ENCODE assay signal across 9 mouse cellular contexts in genomic region chr12:112721424-112722239, GRCm38 (mm10). TPM values are rescaled to one million over a fixed set of nuclear protein-coding genes. Genes with fewer than 3 reads are reported as not detected.
DNase-seq lines count a peak whose midpoint lies in the region; ATAC-seq lines count a peak whose summit lies in the region.
"Had no signal": no experiment of that assay in that cellular context is flagged by ENCODE, and none has a peak within 500 bp of the region (broad histone marks: within the 10 kb centered on the region; RNA-seq: fewer than 3 reads in every experiment).

No protein-coding gene starts in this region.

- peak overlapping the region; percentile 99 for H3K4me2 ChIP-seq in forebrain, embryonic 12.5 days
- H3K4me2 ChIP-seq in intestine, embryonic 14.5 days (ENCODE audit: low read length) = peak overlapping the region; percentile 91
- peak overlapping the region; percentile 75 for H3K4me2 ChIP-seq in liver, embryonic 15.5 days
- peak overlapping the region; percentile 93 for H3K4me2 ChIP-seq in neural tube, embryonic 13.5 days

- H3K4me3 ChIP-seq in forebrain, embryonic 12.5 days (replicated peaks) = peak overlapping the region; percentile 91
- peak overlapping the region; percentile 71 for H3K4me3 ChIP-seq in intestine, embryonic 14.5 days (ENCODE audit: low read depth, low read length)
- H3K4me3 ChIP-seq in liver, embryonic 15.5 days (replicated peaks) = peak overlapping the region; percentile 61
- H3K4me3 ChIP-seq in neural tube, embryonic 13.5 days = peak overlapping the region; percentile 91

- peak; percentile 46 for DNase-seq in gastrocnemius, postnatal 10 days
- no peak for DNase-seq in gastrocnemius, adult 18-20 months (ENCODE audit: low spot score)
- DNase-seq in adrenal gland, postnatal 36 days = peak; percentile 68 to 79
- DNase-seq in intestine, embryonic 14.5 days (ENCODE audit: low spot score) = peak; percentile 90
- peak; percentile 63 to 71 for DNase-seq in urinary bladder, postnatal 36 days (ENCODE audit: low spot score in 2 of 2)

- ATAC-seq in forebrain, embryonic 12.5 days (ENCODE audit: low FRiP score) = peak; percentile 69
- ATAC-seq in intestine, embryonic 14.5 days (replicated peaks; ENCODE audit: low FRiP score, low TSS enrichment, low read depth) = peak; percentile 71
- peak; percentile 69 for ATAC-seq in liver, embryonic 15.5 days (ENCODE audit: insufficient read depth)
- ATAC-seq in neural tube, embryonic 13.5 days (ENCODE audit: low read depth) = peak; percentile 51

- H3K9ac ChIP-seq in forebrain, embryonic 12.5 days = peak overlapping the region; percentile 88
- H3K9ac ChIP-seq in intestine, embryonic 14.5 days (ENCODE audit: low read length) = peak overlapping the region; percentile 74
- no peak overlapping the region for H3K9ac ChIP-seq in liver, embryonic 15.5 days
- H3K9ac ChIP-seq in neural tube, embryonic 13.5 days = peak overlapping the region; percentile 90

- no peaks in the 10 kb centered on the region for H3K36me3 ChIP-seq in forebrain, embryonic 12.5 days (replicated peaks)
- H3K36me3 ChIP-seq in intestine, embryonic 14.5 days (ENCODE audit: control insufficient read depth, insufficient read depth, low read length) = peaks cover 9% of the 10 kb centered on the region; the same call in 1 of the 2 replicates
- no peaks in the 10 kb centered on the region for H3K36me3 ChIP-seq in liver, embryonic 15.5 days (replicated peaks)
- no peaks in the 10 kb centered on the region for H3K36me3 ChIP-seq in neural tube, embryonic 13.5 days
- H3K36me3 ChIP-seq: G1E had no signal

- H3K27me3 ChIP-seq in forebrain, embryonic 12.5 days = peaks cover 37% of the 10 kb centered on the region
- 0 out of 2 replicates have a peak, but pooled peaks cover 6% of the 10 kb centered on the region for H3K27me3 ChIP-seq in intestine, embryonic 14.5 days (replicated peaks; ENCODE audit: control insufficient read depth, insufficient read depth, low read length)
- peaks cover 50% of the 10 kb centered on the region for H3K27me3 ChIP-seq in liver, embryonic 15.5 days
- peaks cover 30% of the 10 kb centered on the region for H3K27me3 ChIP-seq in neural tube, embryonic 13.5 days

- no peaks in the 10 kb centered on the region for H3K9me3 ChIP-seq in forebrain, embryonic 12.5 days
- no peaks in the 10 kb centered on the region for H3K9me3 ChIP-seq in intestine, embryonic 14.5 days (ENCODE audit: control insufficient read depth, low read length)
- no peaks in the 10 kb centered on the region for H3K9me3 ChIP-seq in liver, embryonic 15.5 days (replicated peaks)
- H3K9me3 ChIP-seq in neural tube, embryonic 13.5 days = no peaks in the 10 kb centered on the region

- peaks cover 24% of the 10 kb centered on the region for H3K4me1 ChIP-seq in forebrain, embryonic 12.5 days
- H3K4me1 ChIP-seq in intestine, embryonic 14.5 days (replicated peaks; ENCODE audit: control insufficient read depth, insufficient read depth, low read length) = peaks cover 10% of the 10 kb centered on the region
- peaks cover 20% of the 10 kb centered on the region for H3K4me1 ChIP-seq in liver, embryonic 15.5 days (replicated peaks)
- H3K4me1 ChIP-seq in neural tube, embryonic 13.5 days (replicated peaks) = peaks cover 44% of the 10 kb centered on the region

- H3K27ac ChIP-seq in forebrain, embryonic 12.5 days = peak overlapping the region; percentile 36; the same call in 1 of the 2 replicates
- peak overlapping the region; percentile 73 for H3K27ac ChIP-seq in intestine, embryonic 14.5 days (ENCODE audit: low read depth)
- peak overlapping the region; percentile 83 for H3K27ac ChIP-seq in liver, embryonic 15.5 days (replicated peaks)
- 0 out of 2 replicates have a peak overlapping the region, but pooled peaks have one; percentile 62 for H3K27ac ChIP-seq in neural tube, embryonic 13.5 days (replicated peaks)

- WGBS in forebrain, embryonic 12.5 days = under 1% methylated on average over 67 of the region's 69 CpGs
- 3% methylated on average over 54 of the region's 69 CpGs for WGBS in intestine, embryonic 14.5 days
- WGBS in liver, embryonic 15.5 days (ENCODE audit: insufficient replicate concordance) = 7% methylated on average over 68 of the region's 69 CpGs
- 2% methylated on average over 45 of the region's 69 CpGs for WGBS in neural tube, embryonic 13.5 days

RNA-seq across cellular contexts. Expression of gene Cep170b, which starts 1.4 kb away (rescaled TPM):
- total RNA-seq in gastrocnemius, postnatal 10 days (2021) = 10 to 100 TPM; 11.2 to 12.6 TPM
- total RNA-seq in gastrocnemius, adult 18-20 months (2021) = 10 to 100 TPM in 1 of 2 experiments, 1 to 10 TPM in 1; 9.0 to 12.8 TPM
- total RNA-seq in adrenal gland, postnatal 36 days (2021) = 10 to 100 TPM; 41.5 to 48.8 TPM
- 14.4 and 16.3 TPM in 2 replicates for polyA plus RNA-seq in forebrain, embryonic 12.5 days (2016; fragmentation: Nextera tagmentation; extraction: Ambion mirVana)
- polyA plus RNA-seq in intestine, embryonic 14.5 days (2014; fragmentation: Nextera tagmentation; extraction: Ambion mirVana) = 15.9 and 18.3 TPM in 2 replicates
- polyA plus RNA-seq in liver, embryonic 15.5 days (2015; fragmentation: Nextera tagmentation; extraction: Ambion mirVana) = 3.9 and 5.2 TPM in 2 replicates
- 23.7 and 26.9 TPM in 2 replicates for polyA plus RNA-seq in neural tube, embryonic 13.5 days (2015; fragmentation: Nextera tagmentation; extraction: Ambion mirVana)
- polyA plus RNA-seq: G1E had no signal

RNA-seq across cellular contexts. Expression of gene Pld4, which starts 38.8 kb away (rescaled TPM):
- 1 to 10 TPM; 7.3 to 9.1 TPM for total RNA-seq in gastrocnemius, postnatal 10 days (2021)
- total RNA-seq in gastrocnemius, adult 18-20 months (2021) = 1 to 10 TPM; 1.3 to 3.4 TPM
- 10 to 100 TPM in 1 of 2 experiments, 1 to 10 TPM in 1; 7.5 to 11.9 TPM for total RNA-seq in adrenal gland, postnatal 36 days (2021)
- 3.6 and 3.9 TPM in 2 replicates for polyA plus RNA-seq in forebrain, embryonic 12.5 days (2016; fragmentation: Nextera tagmentation; extraction: Ambion mirVana)
- 12.6 and 13.0 TPM in 2 replicates for polyA plus RNA-seq in intestine, embryonic 14.5 days (2014; fragmentation: Nextera tagmentation; extraction: Ambion mirVana)
- polyA plus RNA-seq in liver, embryonic 15.5 days (2015; fragmentation: Nextera tagmentation; extraction: Ambion mirVana) = 22.4 and 23.3 TPM in 2 replicates
- polyA plus RNA-seq in neural tube, embryonic 13.5 days (2015; fragmentation: Nextera tagmentation; extraction: Ambion mirVana) = 6.7 and 8.6 TPM in 2 replicates

RNA-seq across cellular contexts. Expression of gene Zbtb42, which starts 43.0 kb away (rescaled TPM):
- 1 to 10 TPM; 1.8 to 2.1 TPM for total RNA-seq in gastrocnemius, postnatal 10 days (2021)
- under 1 TPM; 0.59 to 0.90 TPM for total RNA-seq in gastrocnemius, adult 18-20 months (2021)
- total RNA-seq in adrenal gland, postnatal 36 days (2021) = 1 to 10 TPM; 5.0 to 9.0 TPM
- polyA plus RNA-seq in forebrain, embryonic 12.5 days (2016; fragmentation: Nextera tagmentation; extraction: Ambion mirVana) = 4.6 and 5.1 TPM in 2 replicates
- polyA plus RNA-seq in intestine, embryonic 14.5 days (2014; fragmentation: Nextera tagmentation; extraction: Ambion mirVana) = 9.4 and 9.8 TPM in 2 replicates
- 1.0 and 1.2 TPM in 2 replicates for polyA plus RNA-seq in liver, embryonic 15.5 days (2015; fragmentation: Nextera tagmentation; extraction: Ambion mirVana)
- 2.1 TPM in 2 replicates for polyA plus RNA-seq in neural tube, embryonic 13.5 days (2015; fragmentation: Nextera tagmentation; extraction: Ambion mirVana)

RNA-seq across cellular contexts. Expression of gene Akt1, which starts 46.9 kb away (rescaled TPM):
- total RNA-seq in gastrocnemius, postnatal 10 days (2021) = 100 to 1,000 TPM; 133 to 142 TPM
- 10 to 100 TPM; 44.7 to 49.5 TPM for total RNA-seq in gastrocnemius, adult 18-20 months (2021)
- 100 to 1,000 TPM; 256 to 378 TPM for total RNA-seq in adrenal gland, postnatal 36 days (2021)
- polyA plus RNA-seq in forebrain, embryonic 12.5 days (2016; fragmentation: Nextera tagmentation; extraction: Ambion mirVana) = 47.0 and 71.6 TPM in 2 replicates
- 56.2 and 58.8 TPM in 2 replicates for polyA plus RNA-seq in intestine, embryonic 14.5 days (2014; fragmentation: Nextera tagmentation; extraction: Ambion mirVana)
- polyA plus RNA-seq in liver, embryonic 15.5 days (2015; fragmentation: Nextera tagmentation; extraction: Ambion mirVana) = 28.4 and 36.9 TPM in 2 replicates
- 73.4 and 101 TPM in 2 replicates for polyA plus RNA-seq in neural tube, embryonic 13.5 days (2015; fragmentation: Nextera tagmentation; extraction: Ambion mirVana)
